Mouse (Mus musculus): ENCODE data around the gene Cmah. TPM values are rescaled to one million over a fixed set of nuclear protein-coding genes. Genes with fewer than 3 reads are reported as not detected.
"Not testable (repeated sequence)": the region's sequence is repeated elsewhere in the genome, so short reads cannot be mapped to it uniquely, and the experiment has no call there.

The Cmah gene
- polyA plus RNA-seq, 1 experiment from 2014 or later, result 0.13 TPM

DNA sequence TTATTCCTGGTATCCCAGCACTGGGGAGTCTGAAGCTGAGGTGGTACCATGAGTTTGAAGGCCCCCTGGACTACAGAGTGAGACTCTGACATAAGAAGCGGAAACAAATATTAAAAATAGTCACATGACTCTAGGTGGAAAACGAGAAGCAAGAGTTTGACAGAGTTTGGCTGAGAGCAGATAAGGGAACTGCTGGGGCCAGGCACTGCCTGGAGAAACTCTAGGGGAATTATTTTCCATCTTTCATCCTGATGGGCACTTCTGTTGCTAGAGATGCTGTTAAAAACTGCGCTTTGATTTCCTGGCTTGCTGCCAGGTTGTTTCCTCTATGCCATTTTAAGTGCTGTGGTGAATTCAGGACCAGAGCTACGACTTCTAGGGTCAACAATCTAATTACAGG lies 65.9 kb downstream of the Cmah start:
- 38% methylated on average over 4 of the region's 4 CpGs for WGBS
- peak; percentile 30 for DNase-seq (ENCODE audit: low spot score)
- Histone ChIP-seq H3K4me3 (ENCODE audit: low read depth, low read length) (no peak overlapping the region), H3K4me2 (ENCODE audit: low read depth, severe bottlenecking) (no peak overlapping the region), H3K9ac (ENCODE audit: low read length) (no peak overlapping the region), H3K4me1 (ENCODE audit: control insufficient read depth, insufficient read depth, low read length) (no peaks in the 10 kb centered on the region), H3K27ac (replicated peaks; ENCODE audit: low read depth, low read length) (no peak overlapping the region), H3K36me3 (ENCODE audit: control insufficient read depth, insufficient read depth, low read length) (no peaks in the 10 kb centered on the region), H3K27me3 (ENCODE audit: control insufficient read depth, insufficient read depth, low read length) (no peaks in the 10 kb centered on the region), H3K9me3 (ENCODE audit: control insufficient read depth, low read length) (no peaks in the 10 kb centered on the region)
- no peak for ATAC-seq (ENCODE audit: insufficient number of reproducible peaks, low FRiP score, low TSS enrichment, low read depth)

DNA sequence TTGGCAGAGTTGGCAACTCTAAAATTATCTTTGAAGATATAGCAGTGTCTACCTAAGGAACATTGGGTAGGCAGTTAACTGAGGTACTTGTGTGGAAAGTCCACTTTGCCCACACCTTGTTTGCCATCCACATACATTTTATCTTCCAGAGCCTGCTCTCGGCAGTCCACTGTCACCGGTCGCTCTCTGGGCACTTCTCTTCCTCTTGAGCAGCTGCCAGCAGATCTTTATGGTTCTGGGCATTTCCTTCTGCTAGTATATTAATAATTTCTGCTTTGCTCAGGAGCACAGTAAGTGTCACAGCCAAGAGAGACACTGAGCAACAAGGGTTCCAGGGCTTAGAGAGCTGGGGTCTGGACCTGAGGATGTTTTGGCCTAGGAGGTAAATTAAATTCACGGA lies 68.6 kb downstream of the Cmah start:
- 97% methylated on average over 4 of the region's 4 CpGs for WGBS
- ATAC-seq (ENCODE audit: insufficient number of reproducible peaks, low FRiP score, low TSS enrichment, low read depth) (no peak), DNase-seq (ENCODE audit: low spot score) (no peak)
- H3K4me3 ChIP-seq (ENCODE audit: low read depth, low read length), result no peak overlapping the region
- H3K4me2 ChIP-seq (ENCODE audit: low read depth, severe bottlenecking), result no peak overlapping the region
- no peak overlapping the region for H3K27ac ChIP-seq (replicated peaks; ENCODE audit: low read depth, low read length)
- H3K36me3 ChIP-seq (ENCODE audit: control insufficient read depth, insufficient read depth, low read length), result no peaks in the 10 kb centered on the region
- H3K9ac ChIP-seq (ENCODE audit: low read length), result no peak overlapping the region
- H3K4me1 ChIP-seq (ENCODE audit: control insufficient read depth, insufficient read depth, low read length), result no peaks in the 10 kb centered on the region
- no peaks in the 10 kb centered on the region for H3K27me3 ChIP-seq (ENCODE audit: control insufficient read depth, insufficient read depth, low read length)
- H3K9me3 ChIP-seq (ENCODE audit: control insufficient read depth, low read length), result no peaks in the 10 kb centered on the region

DNA sequence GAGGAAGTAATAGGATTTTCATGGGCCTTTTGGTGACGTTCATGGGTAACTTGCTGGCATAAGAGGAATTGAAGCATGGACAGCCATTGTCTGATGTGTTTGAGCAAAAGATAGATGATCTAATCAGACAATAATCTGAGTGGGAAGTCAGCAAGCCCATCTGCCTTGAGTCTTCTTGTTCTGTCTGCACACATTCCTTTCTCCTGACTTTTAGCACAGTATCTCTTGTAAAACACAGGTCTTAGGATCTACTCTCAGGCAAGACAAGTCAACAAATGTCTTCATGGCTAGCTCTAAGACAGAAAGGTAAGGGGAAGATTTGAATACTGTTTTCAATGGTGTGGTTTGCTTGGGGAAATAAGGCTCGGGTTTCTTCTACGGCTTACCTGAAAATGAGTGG lies 70.0 kb downstream of the Cmah start:
- no peak overlapping the region for H3K4me2 ChIP-seq (ENCODE audit: low read depth, severe bottlenecking)
- no peak overlapping the region for H3K4me3 ChIP-seq (ENCODE audit: low read depth, low read length)
- DNase-seq (ENCODE audit: low spot score) (no peak), ATAC-seq (ENCODE audit: insufficient number of reproducible peaks, low FRiP score, low TSS enrichment, low read depth) (no peak)
- H3K9ac ChIP-seq (ENCODE audit: low read length), result no peak overlapping the region
- H3K27ac ChIP-seq (replicated peaks; ENCODE audit: low read depth, low read length), result no peak overlapping the region
- WGBS, result 84% methylated on average over 3 of the region's 3 CpGs
- H3K9me3 ChIP-seq (ENCODE audit: control insufficient read depth, low read length), result no peaks in the 10 kb centered on the region
- 0 out of 2 replicates have a peak, but pooled peaks cover 3% of the 10 kb centered on the region for H3K4me1 ChIP-seq (ENCODE audit: control insufficient read depth, insufficient read depth, low read length)
- H3K27me3 ChIP-seq (ENCODE audit: control insufficient read depth, insufficient read depth, low read length), result no peaks in the 10 kb centered on the region
- H3K36me3 ChIP-seq (ENCODE audit: control insufficient read depth, insufficient read depth, low read length), result no peaks in the 10 kb centered on the region

DNA sequence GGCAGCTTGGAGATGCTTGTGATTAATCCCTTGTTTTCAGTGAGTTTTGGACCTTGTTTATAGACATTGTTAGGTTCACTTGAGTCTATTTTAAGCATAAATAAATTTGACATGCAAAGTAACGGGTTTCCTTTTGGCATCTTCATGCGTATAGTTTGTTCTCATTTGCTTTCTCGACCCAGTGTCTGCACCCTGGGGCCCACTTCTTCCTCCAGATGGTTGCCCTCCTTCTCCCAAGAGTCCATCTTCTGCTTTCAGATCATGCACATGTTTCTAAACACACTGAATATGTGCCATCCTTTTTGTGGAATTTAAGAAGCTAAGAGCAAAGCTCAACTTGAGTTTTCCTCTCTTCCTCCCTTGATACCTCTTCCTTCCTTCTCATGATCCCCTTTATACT lies 71.3 kb downstream of the Cmah start:
- 87% methylated on average over 3 of the region's 3 CpGs for WGBS
- no peaks in the 10 kb centered on the region for H3K9me3 ChIP-seq (ENCODE audit: control insufficient read depth, low read length)
- no peak for ATAC-seq (ENCODE audit: insufficient number of reproducible peaks, low FRiP score, low TSS enrichment, low read depth)
- H3K4me3 ChIP-seq (ENCODE audit: low read depth, low read length), result no peak overlapping the region
- no peaks in the 10 kb centered on the region for H3K27me3 ChIP-seq (ENCODE audit: control insufficient read depth, insufficient read depth, low read length)
- no peak overlapping the region for H3K4me2 ChIP-seq (ENCODE audit: low read depth, severe bottlenecking)
- no peaks in the 10 kb centered on the region for H3K36me3 ChIP-seq (ENCODE audit: control insufficient read depth, insufficient read depth, low read length)
- no peak for DNase-seq (ENCODE audit: low spot score)
- 0 out of 2 replicates have a peak, but pooled peaks cover 3% of the 10 kb centered on the region for H3K4me1 ChIP-seq (ENCODE audit: control insufficient read depth, insufficient read depth, low read length)
- no peak overlapping the region for H3K27ac ChIP-seq (replicated peaks; ENCODE audit: low read depth, low read length)
- H3K9ac ChIP-seq (ENCODE audit: low read length), result no peak overlapping the region

DNA sequence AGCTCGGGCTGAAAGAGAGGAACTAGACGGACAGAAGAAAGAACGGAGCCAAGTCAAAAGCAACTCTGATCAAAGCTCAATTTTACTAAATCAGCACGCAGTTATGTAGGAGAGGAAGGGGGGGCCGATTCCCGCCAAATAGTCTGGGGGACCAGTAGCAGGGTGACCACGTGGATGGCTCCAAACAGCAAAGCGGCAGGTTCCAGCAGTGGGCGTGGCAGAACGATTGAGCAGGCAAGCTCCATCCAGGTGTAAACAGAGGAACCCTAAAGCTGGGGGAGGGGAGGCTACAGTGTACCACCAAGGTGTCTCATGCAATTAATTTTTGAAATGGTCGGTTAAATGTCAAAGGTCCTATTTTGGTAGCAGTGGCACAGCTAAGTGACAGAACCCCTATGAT lies 74.6 kb downstream of the Cmah start:
- H3K9me3 ChIP-seq (ENCODE audit: control insufficient read depth, low read length); H3K27ac ChIP-seq (replicated peaks; ENCODE audit: low read depth, low read length); H3K9ac ChIP-seq (ENCODE audit: low read length); H3K4me1 ChIP-seq (ENCODE audit: control insufficient read depth, insufficient read depth, low read length); DNase-seq (ENCODE audit: low spot score); ATAC-seq (ENCODE audit: insufficient number of reproducible peaks, low FRiP score, low TSS enrichment, low read depth); H3K27me3 ChIP-seq (ENCODE audit: control insufficient read depth, insufficient read depth, low read length); H3K36me3 ChIP-seq (ENCODE audit: control insufficient read depth, insufficient read depth, low read length); H3K4me3 ChIP-seq (ENCODE audit: low read depth, low read length): not testable (repeated sequence)
- H3K4me2 ChIP-seq (ENCODE audit: low read depth, severe bottlenecking), result peak overlapping the region; percentile 4; the same call in 1 of the 2 replicates
- 21% methylated on average over 11 of the region's 11 CpGs for WGBS

DNA sequence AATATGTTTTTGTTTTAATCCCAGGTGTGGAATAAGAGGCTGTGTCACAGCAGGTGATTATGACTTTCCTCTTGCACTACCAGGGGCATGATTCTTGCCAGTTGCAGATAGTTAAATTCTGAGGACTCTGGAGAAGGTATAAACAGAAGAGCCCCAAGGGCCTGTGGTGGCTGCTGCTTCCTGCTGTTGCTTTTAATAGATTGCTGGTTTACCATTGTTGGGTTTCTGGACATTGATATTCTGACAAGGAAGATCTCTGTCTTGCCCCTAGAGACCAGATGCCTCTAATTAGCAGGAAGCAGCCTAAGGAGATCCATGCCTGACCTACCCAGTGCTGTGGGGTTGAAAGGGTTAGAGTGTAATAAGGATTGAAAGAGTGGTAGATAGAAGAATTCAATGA lies 75.8 kb downstream of the Cmah start:
- no peaks in the 10 kb centered on the region for H3K27me3 ChIP-seq (ENCODE audit: control insufficient read depth, insufficient read depth, low read length)
- H3K4me3 ChIP-seq (ENCODE audit: low read depth, low read length), result no peak overlapping the region
- H3K4me1 ChIP-seq (ENCODE audit: control insufficient read depth, insufficient read depth, low read length), result 0 out of 2 replicates have a peak, but pooled peaks cover 3% of the 10 kb centered on the region

DNA sequence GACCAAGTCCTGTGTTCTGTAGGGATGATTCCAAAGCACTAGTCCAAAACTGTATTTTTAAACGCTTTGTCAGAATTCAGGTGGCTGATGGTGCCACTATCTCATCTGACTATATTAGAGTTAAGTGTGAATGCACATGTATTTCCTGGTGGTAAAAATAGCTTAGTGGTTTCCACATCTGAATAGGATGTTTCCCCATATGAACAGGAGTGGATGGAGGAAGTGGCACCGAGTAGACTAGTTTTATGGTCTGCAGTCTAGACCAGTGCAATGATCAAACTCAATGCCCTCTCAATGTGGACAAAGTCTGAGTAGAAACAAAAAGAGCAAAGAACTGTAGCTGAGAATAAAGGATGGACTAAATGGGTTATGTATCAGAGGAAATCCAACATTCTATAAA lies 79.6 kb downstream of the Cmah start:
- no peak overlapping the region for H3K27ac ChIP-seq (replicated peaks; ENCODE audit: low read depth, low read length)
- H3K9ac ChIP-seq (ENCODE audit: low read length), result no peak overlapping the region
- ATAC-seq (ENCODE audit: insufficient number of reproducible peaks, low FRiP score, low TSS enrichment, low read depth), result no peak
- H3K27me3 ChIP-seq (ENCODE audit: control insufficient read depth, insufficient read depth, low read length), result no peaks in the 10 kb centered on the region
- no peaks in the 10 kb centered on the region for H3K9me3 ChIP-seq (ENCODE audit: control insufficient read depth, low read length)
- no peaks in the 10 kb centered on the region for H3K36me3 ChIP-seq (ENCODE audit: control insufficient read depth, insufficient read depth, low read length)
- no peak for DNase-seq (ENCODE audit: low spot score)
- no peak overlapping the region for H3K4me3 ChIP-seq (ENCODE audit: low read depth, low read length)
- H3K4me1 ChIP-seq (ENCODE audit: control insufficient read depth, insufficient read depth, low read length), result 0 out of 2 replicates have a peak, but pooled peaks cover 3% of the 10 kb centered on the region
- WGBS, result 84% methylated on average over 2 of the region's 2 CpGs
- H3K4me2 ChIP-seq (ENCODE audit: low read depth, severe bottlenecking), result no peak overlapping the region

More for the DNA sequence above, 75.8 kb downstream of the Cmah start:
- Histone ChIP-seq H3K36me3 (ENCODE audit: control insufficient read depth, insufficient read depth, low read length) (no peaks in the 10 kb centered on the region), H3K27ac (replicated peaks; ENCODE audit: low read depth, low read length) (no peak overlapping the region), H3K4me2 (ENCODE audit: low read depth, severe bottlenecking) (no peak overlapping the region), H3K9me3 (ENCODE audit: control insufficient read depth, low read length) (no peaks in the 10 kb centered on the region), H3K9ac (ENCODE audit: low read length) (no peak overlapping the region)
- DNase-seq (ENCODE audit: low spot score), result no peak
- ATAC-seq (ENCODE audit: insufficient number of reproducible peaks, low FRiP score, low TSS enrichment, low read depth), result no peak

DNA sequence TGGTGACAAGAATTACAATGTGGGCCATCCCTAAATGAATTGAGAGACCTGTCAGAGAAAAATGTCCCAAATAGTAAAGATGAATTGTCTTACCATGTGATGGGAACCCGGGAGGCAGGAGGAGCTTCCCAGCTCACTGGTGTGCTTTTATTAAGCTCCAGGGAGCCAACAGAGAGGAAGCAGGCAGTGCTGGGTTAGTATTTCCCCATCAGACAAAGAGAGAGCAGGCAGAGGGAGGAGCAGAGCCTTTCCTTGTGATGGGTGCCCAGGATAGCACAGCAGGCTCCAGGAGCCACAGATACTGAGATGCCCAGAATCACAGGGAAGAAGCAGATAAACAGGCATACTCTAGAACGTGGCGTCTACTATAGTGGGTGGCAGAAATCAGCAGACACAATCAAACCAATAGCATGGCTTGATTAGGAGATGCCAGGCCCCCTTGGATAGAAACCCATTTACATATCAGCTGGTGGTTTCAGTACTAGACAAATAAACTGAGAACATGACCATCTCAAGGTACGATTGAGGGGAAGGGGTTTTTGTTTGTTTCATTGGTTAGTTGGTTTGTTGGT lies 87.5 kb downstream of the Cmah start:
- H3K4me2 ChIP-seq (ENCODE audit: low read depth, severe bottlenecking), result no peak overlapping the region
- no peaks in the 10 kb centered on the region for H3K36me3 ChIP-seq (ENCODE audit: control insufficient read depth, insufficient read depth, low read length)
- no peak for ATAC-seq (ENCODE audit: insufficient number of reproducible peaks, low FRiP score, low TSS enrichment, low read depth)
- H3K27me3 ChIP-seq (ENCODE audit: control insufficient read depth, insufficient read depth, low read length), result no peaks in the 10 kb centered on the region
- H3K9ac ChIP-seq (ENCODE audit: low read length), result no peak overlapping the region
- WGBS, result 67% methylated on average over 4 of the region's 4 CpGs
- H3K4me3 ChIP-seq (ENCODE audit: low read depth, low read length), result no peak overlapping the region
- no peak overlapping the region for H3K27ac ChIP-seq (replicated peaks; ENCODE audit: low read depth, low read length)
- H3K9me3 ChIP-seq (ENCODE audit: control insufficient read depth, low read length), result no peaks in the 10 kb centered on the region
- H3K4me1 ChIP-seq (ENCODE audit: control insufficient read depth, insufficient read depth, low read length), result no peaks in the 10 kb centered on the region
- no peak for DNase-seq (ENCODE audit: low spot score)
